Comparison of ENCODE assay signal across 9 mouse cellular contexts in the genomic region with DNA sequence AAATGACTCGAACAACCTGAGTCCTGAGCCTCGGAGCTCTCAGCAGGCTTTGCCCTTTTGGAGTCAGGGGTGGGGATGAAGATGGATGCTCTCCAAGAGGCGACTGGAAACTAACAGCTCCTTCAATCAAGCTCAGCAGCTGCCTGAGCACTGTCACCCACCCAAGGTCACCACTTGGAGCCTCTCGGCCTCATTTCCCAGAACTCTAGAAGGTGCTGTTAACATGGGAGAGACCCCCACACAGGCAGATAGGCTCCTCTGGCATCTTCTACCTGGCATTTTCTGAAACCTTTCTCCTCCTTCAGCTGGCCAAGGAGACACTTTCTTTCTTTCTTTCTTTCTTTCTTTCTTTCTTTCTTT.
A peak's percentile ranks its signal among the peaks of the same experiment; 100 is the strongest.
DNase-seq lines count a peak whose midpoint lies in the region; ATAC-seq and TF ChIP-seq lines count a peak whose summit lies in the region.
"Had no signal": no experiment of that assay in that cellular context is flagged by ENCODE, and none has a peak within 500 bp of the region (broad histone marks: within the 10 kb centered on the region; RNA-seq: fewer than 3 reads in every experiment).

No protein-coding gene starts in this region.

- H3K9ac ChIP-seq in forebrain, embryonic 14.5 days (ENCODE audit: low read length) = no peak overlapping the region
- peak overlapping the region; percentile 22; the same call in 1 of the 2 replicates for H3K9ac ChIP-seq in hindbrain, embryonic 16.5 days (ENCODE audit: low read depth, low read length)
- no peak overlapping the region; the same call in 1 of the 2 replicates for H3K9ac ChIP-seq in midbrain, embryonic 16.5 days (ENCODE audit: low read depth, low read length)

- peak overlapping the region; percentile 73 for H3K27ac ChIP-seq in layer of hippocampus, adult 2 months
- peak overlapping the region; percentile 60; the same call in 1 of the 2 replicates for H3K27ac ChIP-seq in forebrain, embryonic 14.5 days (ENCODE audit: low read depth, low read length)
- peak overlapping the region; percentile 72 for H3K27ac ChIP-seq in hindbrain, embryonic 16.5 days (ENCODE audit: low read depth, low read length)
- peak overlapping the region; percentile 70 for H3K27ac ChIP-seq in midbrain, embryonic 16.5 days (ENCODE audit: low read length)

- no peaks in the 10 kb centered on the region for H3K36me3 ChIP-seq in forebrain, embryonic 14.5 days (ENCODE audit: control insufficient read depth, insufficient read depth, low read length)
- H3K36me3 ChIP-seq in hindbrain, embryonic 16.5 days (ENCODE audit: control insufficient read depth, insufficient read depth, low read length) = no peaks in the 10 kb centered on the region
- no peaks in the 10 kb centered on the region for H3K36me3 ChIP-seq in midbrain, embryonic 16.5 days (ENCODE audit: control insufficient read depth, insufficient read depth, low read length)
- H3K36me3 ChIP-seq: G1E had no signal

- H3K27me3 ChIP-seq in forebrain, embryonic 14.5 days (replicated peaks; ENCODE audit: control insufficient read depth, insufficient read depth, low read length) = no peaks in the 10 kb centered on the region
- H3K27me3 ChIP-seq in hindbrain, embryonic 16.5 days (replicated peaks; ENCODE audit: control insufficient read depth, insufficient read depth, low read length) = no peaks in the 10 kb centered on the region
- no peaks in the 10 kb centered on the region for H3K27me3 ChIP-seq in midbrain, embryonic 16.5 days (ENCODE audit: control insufficient read depth, insufficient read depth, low read depth, low read length)

- WGBS in forebrain, embryonic 14.5 days = 33% methylated on average over 4 of the region's 4 CpGs
- WGBS in hindbrain, embryonic 16.5 days = 15% methylated on average over 4 of the region's 4 CpGs
- 18% methylated on average over 4 of the region's 4 CpGs for WGBS in midbrain, embryonic 16.5 days

- H3K4me2 ChIP-seq in forebrain, embryonic 14.5 days (ENCODE audit: low read length) = 0 out of 2 replicates have a peak overlapping the region, but pooled peaks have one; percentile 3
- peak overlapping the region; percentile 33; the same call in 1 of the 2 replicates for H3K4me2 ChIP-seq in hindbrain, embryonic 16.5 days (ENCODE audit: low read length)
- H3K4me2 ChIP-seq in midbrain, embryonic 16.5 days (ENCODE audit: low read length) = peak overlapping the region; percentile 16; the same call in 1 of the 2 replicates

- H3K4me3 ChIP-seq in layer of hippocampus, adult 2 months = no peak overlapping the region
- no peak overlapping the region for H3K4me3 ChIP-seq in forebrain, embryonic 14.5 days (ENCODE audit: low read depth, low read length)
- no peak overlapping the region for H3K4me3 ChIP-seq in hindbrain, embryonic 16.5 days (ENCODE audit: low read length)
- H3K4me3 ChIP-seq in midbrain, embryonic 16.5 days (ENCODE audit: low read depth, low read length) = no peak overlapping the region

- no peak for DNase-seq in layer of hippocampus, adult 2 months (ENCODE audit: low spot score in 2 of 2)
- DNase-seq in layer of hippocampus, postnatal 36 days = no peak
- DNase-seq in forebrain, embryonic 14.5 days (ENCODE audit: low spot score) = no peak
- DNase-seq in ovary, postnatal 36 days (ENCODE audit: low spot score) = no peak
- no peak for DNase-seq in gastrocnemius, postnatal 25 days

- ATAC-seq in forebrain, embryonic 14.5 days = no peak
- ATAC-seq in hindbrain, embryonic 16.5 days = no peak
- no peak for ATAC-seq in midbrain, embryonic 16.5 days
- ATAC-seq in frontal cortex, adult (ENCODE audit: low TSS enrichment) = no peak

- no peaks in the 10 kb centered on the region for H3K9me3 ChIP-seq in forebrain, embryonic 14.5 days (replicated peaks; ENCODE audit: control insufficient read depth, low read length)
- no peaks in the 10 kb centered on the region for H3K9me3 ChIP-seq in hindbrain, embryonic 16.5 days (ENCODE audit: control insufficient read depth, low read length)
- no peaks in the 10 kb centered on the region for H3K9me3 ChIP-seq in midbrain, embryonic 16.5 days (replicated peaks; ENCODE audit: control insufficient read depth, low read length, poor library complexity, severe bottlenecking)
- H3K9me3 ChIP-seq: G1E had no signal

- peaks cover 8% of the 10 kb centered on the region for H3K4me1 ChIP-seq in forebrain, embryonic 14.5 days (ENCODE audit: control insufficient read depth, insufficient read depth, low read length)
- peaks cover 11% of the 10 kb centered on the region for H3K4me1 ChIP-seq in hindbrain, embryonic 16.5 days (ENCODE audit: control insufficient read depth, insufficient read depth, low read depth, low read length)
- peaks cover 12% of the 10 kb centered on the region; the same call in 1 of the 2 replicates for H3K4me1 ChIP-seq in midbrain, embryonic 16.5 days (ENCODE audit: control insufficient read depth, insufficient read depth, low read length)

- TF ChIP-seq CTCF in layer of hippocampus, adult 2 months (conservative IDR thresholded peaks at IDR 0.05) = no peak
